Mouse (Mus musculus) testis, postnatal 10 days (tissue): Measurements from ENCODE around the gene Hcn3.

Experiments
- DNase-seq: peaks from one replicate; pipeline ENCODE4 v3.0.0; 2021; ENCODE audit warnings: low spot score

The Hcn3 gene

DNA sequence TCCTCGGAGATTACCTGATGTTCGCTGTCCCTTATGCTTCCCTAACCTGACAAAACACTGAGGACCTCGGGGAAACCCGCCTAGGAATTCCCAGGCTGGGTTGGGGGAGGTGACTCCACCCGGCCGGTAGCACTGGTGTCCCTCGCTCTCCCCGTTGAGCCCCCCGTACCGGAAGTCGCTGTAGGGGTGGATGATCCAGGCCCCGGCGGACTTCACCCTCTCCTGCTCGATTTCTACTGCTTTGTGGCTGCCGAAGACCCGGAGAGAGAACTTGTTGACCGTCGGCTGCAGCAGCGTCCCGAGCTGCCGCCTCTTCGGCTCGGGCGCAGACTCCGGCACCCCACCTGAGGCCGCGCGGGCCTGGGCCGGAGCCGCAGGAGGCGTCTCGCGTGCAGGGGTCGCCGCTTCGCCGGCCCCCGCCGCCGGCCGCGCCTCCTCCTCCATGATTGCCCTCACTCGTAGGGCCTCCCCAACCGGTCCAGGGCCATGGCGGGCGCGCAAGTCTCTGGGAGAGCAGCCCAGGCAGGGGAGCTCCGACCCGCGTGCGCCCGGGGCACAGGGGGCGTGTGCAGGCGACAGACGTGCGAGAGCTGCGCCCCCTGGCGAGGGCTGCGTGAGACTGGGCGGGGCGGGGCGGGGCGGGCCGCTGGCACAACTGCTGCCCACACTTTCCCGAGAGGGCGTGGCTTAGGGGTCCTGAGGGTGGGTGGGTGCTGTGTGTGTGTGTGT lies at the start of gene Hcn3:
Hcn3 (minus strand) TSS at position 581 of the 729 bp plus-strand sequence.
- DNase-seq: peak; percentile 83

DNA sequence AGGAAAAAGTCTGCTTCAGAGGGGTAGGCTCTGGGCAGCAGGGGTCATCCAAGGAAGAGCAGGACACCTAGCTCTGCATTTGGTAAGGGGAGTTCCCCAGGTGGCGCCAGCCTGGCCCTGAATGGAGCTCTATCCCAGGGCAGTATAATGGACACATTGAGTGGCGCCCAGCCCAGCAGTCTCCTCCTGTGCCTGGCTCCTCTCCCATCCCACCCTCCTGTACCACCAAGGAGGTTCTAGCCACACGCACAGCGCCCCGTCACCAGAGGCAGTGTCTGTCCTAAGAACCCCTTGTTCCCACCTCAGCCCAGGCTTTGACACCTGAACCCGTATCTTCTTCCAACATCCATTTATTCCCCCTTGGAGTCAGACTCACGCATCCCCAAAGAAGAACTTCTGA lies 49.7 kb upstream of the Hcn3 start:
- peak; percentile 42 for DNase-seq

- no peak for DNase-seq
These were observed 48.7 kb upstream of the Hcn3 start for GRCm38 (mm10) chr3:89208736-89209135.

GRCm38 (mm10) chr3:89208075-89208657 lies 48.2 kb upstream of the Hcn3 start:
- DNase-seq: no peak

DNA sequence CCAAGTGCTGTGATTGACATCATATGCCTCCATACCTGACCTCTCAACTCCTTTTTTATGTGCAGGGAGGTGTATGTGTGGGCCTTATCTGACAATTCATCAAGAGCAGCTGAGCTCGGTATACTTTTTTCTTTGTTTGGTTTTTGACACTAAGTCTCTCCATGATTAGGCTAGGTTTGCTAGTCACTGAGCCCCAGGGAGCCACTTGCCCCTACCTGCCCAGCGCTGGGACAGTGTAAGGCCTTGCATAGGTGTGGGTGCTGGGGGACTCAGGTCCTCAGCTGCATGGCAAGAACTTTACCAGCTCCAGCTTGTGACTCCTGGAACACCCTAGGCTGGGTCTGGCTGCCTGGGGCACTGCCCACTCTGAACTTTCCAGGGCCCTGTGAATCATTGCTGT lies 46.7 kb upstream of the Hcn3 start:
- DNase-seq: no peak

GRCm38 (mm10) chr3:89206079-89206478 lies 46.1 kb upstream of the Hcn3 start:
- no peak for DNase-seq

DNA sequence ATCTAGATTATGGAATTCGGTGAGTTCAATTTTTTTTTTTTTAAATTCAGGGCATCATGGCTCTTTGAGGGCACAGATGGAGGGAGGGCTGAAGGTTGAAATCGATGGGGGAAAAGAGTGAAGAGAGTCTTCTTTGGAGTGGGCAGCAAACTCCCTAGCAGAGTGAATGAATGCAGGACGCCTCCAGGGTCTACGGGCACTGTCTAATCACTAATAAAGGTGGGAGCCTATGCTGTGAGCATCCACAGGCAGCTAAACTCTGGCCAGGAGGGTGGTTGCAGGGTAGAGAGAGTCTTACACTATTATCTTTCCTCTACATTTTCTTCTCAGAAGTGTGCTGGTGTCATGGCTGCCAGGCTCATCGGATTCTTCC lies 43.1 kb upstream of the Hcn3 start:
- DNase-seq: no peak

DNA sequence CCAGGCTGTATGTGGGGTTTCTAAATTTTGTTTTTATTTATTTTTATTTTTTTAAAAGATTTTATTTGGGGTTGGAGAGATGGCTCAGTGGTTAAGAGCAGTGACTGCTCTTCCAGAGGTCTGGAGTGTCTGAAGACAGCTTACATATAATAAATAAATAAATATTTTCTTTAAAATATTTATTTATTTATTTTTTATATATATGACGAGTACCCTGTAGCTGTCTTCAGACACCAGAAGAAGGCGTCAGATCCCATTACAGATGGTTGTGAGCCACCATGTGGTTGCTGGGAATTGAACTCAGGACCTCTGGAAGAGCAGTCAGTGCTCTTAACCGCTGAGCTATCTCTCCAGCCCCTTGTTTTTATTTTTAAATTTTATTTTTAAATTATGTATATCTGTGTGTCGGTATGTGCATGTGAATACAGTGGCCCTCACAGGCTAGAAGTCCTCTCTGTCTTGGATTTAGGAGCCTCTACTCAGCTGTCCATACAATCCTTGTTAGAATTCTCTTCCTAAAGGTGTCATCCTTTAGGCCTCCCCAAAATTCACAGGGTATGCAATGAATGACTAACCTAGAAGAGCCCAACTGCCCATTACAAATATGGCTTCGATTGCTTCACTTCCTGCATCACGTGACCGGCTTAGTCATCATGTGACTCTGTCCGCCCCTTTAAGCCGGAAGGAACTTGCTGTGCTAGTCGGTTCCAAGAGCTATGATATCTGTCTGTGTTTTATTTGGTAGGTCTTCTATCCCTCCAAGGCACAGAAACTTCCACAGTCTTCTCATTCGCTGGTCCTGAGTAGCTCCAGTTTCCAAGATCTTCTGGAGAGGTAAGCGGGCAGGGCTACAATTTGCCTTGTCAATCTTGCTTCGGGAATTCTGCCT lies 42.5 kb upstream of the Hcn3 start, which contains the start of gene Gba:
Gba (plus strand) TSS at position 676 of the 889 bp plus-strand sequence.
- peak; percentile 91 for DNase-seq

DNA sequence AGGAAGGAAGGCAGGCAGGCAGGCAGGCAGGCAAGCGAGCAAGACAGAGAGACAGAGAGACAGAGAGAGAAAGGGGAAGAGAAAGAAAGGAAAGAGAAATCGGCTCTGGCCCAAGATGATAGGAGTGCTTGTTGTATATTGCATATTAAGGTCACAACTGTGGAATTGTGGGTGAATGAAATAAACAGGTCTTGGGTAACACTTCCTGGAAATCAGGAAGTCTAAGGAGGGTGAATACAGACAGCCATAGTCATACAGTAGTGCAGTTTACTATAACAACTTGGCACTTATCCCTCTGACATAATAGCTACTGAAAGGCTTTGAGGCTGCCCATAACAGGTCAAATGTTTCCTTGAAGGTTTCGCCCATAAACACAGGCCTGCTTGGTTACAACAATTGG lies 39.8 kb upstream of the Hcn3 start:
- no peak for DNase-seq

- peak; percentile 96 for DNase-seq
These were observed 36.2 kb upstream of the Hcn3 start for GRCm38 (mm10) chr3:89195979-89196877.

DNA sequence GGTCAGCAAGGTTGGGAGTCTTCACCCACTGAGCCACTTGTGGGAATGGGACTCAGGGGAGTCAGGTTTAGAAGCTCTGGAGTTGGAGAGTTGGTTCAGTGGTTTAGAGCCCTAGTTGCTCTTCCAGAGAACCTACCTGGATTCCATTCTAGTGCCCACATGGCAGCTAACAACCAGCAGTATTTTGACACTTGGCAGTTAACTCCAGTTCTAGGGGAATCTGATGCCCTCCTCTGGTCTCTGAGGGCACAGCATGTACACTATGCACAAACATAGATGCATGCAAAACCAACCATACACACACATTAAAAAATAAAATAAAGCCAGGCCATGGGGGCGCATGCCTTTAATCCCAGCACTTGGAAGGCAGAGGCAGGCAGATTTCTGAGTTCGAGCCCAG lies 33.9 kb upstream of the Hcn3 start:
- no peak for DNase-seq

DNA sequence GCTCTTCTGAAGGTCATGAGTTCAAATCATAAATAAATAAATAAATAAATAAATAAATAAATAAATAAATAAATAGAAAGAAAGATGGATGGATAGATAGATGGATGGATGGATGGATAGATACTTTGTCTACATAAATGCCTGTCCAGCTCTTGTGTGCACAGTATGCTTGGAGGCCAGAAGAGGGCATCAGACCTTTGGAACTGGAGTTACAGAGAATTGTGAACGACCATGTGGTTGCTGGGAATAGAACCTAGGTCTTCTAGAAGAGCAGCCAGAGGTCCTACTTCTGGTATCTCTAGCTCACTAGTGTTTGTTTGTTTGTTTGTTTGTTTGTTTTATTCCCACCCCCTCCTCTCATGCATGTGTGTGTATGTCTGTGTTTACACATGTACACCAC lies 33.4 kb upstream of the Hcn3 start:
- DNase-seq: no peak

DNA sequence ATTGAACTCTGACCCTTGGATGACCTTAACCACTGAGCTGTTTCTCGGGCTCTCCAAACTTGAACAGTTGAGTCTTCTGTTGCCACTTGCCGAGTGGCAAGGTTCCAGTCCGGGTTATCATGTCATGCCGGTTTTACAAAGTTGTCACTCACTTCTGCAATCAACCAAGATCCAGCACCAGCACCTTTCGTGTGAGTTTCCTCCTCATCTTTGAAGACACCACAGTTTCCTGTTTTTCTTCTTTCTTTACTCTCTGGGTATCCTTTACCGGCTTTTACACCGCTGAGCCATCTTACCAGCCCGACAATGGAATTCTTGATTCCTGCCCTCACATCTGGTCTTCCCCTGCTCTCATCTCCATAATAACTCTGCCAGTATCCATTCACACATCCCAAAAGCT lies 30.4 kb upstream of the Hcn3 start:
- no peak for DNase-seq

DNA sequence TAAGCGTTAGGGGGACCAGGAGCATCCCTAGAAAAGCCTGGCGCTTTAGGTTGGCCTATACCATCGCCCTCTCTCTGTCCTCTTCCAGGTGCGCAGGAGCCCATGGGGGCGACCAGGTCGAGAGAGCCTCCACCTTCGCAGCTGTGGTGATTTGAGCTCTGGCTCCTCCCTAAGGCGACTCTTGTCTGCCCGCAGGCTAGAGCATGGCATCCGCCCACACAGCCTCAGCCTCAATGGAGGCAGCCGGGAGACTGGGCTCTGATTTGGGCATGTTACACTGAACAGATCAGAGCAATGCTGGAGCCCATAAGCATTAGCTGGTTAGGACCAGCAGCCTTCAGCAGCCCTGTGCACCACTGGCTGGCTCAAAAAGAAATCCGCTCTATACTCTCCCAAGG lies 28.5 kb upstream of the Hcn3 start:
- no peak for DNase-seq

DNA sequence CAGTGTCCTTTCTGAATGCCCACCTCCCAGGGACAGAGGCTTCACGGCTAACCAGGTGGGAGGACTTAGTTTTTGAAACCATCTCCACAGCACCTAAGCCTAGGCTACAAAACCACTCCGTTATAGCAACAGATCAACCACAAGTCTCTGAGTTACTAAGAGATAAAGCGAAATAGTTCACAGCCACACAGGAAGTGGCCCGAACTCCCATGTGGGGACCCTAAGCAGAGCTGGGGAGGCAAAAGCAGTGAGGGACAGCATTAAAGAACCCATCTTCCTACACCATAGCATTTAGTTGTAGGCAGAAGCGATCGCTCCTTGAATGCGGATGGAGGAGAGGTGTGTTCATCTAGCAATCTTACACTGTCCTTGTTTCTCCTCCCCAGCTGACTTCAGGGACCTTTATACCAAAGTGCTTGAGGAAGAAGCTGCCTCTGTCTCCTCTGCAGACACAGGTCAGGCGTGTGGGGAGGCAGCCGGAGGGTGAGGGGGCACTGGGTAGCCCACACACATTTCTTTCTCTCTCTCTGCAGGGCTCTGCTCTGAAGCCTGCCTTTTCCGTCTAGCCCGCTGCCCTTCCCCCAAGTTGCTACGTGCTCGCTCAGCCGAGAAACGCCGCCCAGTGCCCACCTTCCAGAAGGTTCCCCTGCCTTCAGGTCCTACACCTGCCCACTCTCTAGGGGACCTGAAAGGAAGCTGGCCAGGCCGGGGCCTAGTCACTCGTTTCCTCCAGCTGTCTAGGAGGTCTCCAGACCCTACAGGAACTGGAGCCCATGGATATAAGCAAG lies 27.9 kb upstream of the Hcn3 start:
- DNase-seq: no peak

DNA sequence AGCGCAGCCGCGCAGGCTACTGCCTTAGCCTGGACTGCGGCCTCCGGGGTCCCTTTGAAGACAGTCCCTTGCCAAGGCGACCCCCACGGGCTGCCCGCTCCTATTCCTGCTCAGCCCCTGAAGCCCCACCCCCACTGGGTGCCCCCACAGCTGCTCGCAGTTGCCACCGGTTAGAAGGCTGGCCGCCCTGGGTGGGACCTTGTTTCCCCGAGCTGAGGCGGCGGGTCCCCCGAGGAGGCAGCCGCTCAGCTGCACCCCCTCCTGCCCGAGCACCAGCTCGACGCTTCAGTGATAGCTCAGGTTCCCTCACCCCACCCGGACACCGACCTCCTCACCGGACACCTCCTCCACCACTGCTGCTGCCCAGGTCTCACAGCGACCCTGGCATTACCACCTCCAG lies 27.2 kb upstream of the Hcn3 start:
- DNase-seq: no peak

GRCm38 (mm10) chr3:89183959-89184315 lies 23.9 kb upstream of the Hcn3 start:
- DNase-seq: no peak

DNA sequence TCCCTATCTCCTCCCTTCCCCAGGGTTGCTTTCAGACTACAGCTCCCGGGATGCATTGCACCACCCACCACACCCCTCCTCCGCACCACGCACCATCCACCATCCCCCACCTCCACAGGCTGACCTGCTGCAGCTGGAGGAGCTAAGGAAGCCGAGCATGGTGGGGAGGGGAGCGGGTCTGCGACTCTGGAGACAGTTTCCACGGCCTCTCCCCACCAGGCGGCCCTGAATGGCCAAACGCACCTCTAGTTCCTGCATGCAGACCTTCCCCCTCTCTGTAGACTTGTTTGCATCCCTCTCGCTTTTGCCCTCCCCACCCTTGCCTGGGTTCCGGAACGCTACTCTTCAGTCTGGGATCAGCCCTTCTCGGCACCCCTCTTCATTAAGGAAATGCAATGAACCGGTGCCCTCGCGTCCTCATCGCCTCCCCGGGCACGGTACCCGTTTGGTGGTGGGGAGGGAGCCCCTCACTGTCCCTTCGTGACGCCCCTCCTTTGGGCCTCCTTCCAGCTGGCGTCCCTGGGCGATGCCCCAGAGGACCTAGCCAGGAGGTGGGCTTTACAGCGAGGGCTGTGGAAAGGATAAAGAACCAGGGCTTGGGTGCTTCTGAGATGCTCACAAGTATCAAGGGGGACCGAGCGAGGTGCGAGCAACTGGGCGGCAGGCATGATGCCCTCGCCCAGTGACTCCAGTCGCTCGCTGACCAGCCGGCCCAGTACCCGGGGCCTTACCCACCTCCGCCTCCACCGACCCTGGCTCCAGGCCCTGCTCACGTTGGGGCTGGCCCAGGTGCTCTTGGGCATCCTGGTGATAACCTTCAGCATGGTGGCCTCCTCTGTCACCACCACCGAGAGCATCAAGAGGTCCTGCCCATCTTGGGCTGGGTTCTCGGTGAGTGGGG lies 23.3 kb upstream of the Hcn3 start, which contains the start of gene Fam189b:
Fam189b (plus strand) TSS at position 86 of the 901 bp plus-strand sequence.
- DNase-seq: peak; percentile 90

DNA sequence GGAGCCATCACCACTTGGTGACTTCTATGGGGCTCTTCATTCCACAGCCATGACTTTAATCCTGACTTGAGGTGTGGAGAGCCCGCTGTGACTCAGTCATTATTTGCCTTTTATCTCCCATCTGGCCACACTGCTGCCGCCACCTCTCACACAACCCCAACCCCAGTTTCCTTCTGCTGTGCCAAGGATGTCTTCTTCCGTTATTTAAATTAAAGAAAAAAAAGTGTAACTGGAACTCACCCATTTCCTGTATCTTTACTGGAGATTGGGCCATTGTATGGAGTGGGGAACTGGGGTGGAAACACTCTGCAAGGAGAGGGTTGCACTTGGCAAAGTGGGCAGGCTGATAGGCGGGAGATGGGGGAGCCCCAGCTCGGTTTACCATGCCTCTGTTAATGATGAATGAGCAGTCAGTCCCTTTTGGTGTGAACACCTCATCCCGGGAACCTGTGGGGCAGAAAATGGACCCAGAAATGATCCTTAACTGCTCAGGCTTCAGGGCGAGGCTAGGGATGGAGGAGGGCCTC lies 22.6 kb upstream of the Hcn3 start:
- no peak for DNase-seq
